Mouse (Mus musculus): Measurements from ENCODE around the gene Jmjd6. TPM values are rescaled to one million over a fixed set of nuclear protein-coding genes. Genes with fewer than 3 reads are reported as not detected.

Gene Jmjd6
- total and polyA plus RNA-seq, 3 experiments: 175 to 192 TPM; not detected in 1

- TF ChIP-seq JUND (IDR thresholded peaks at IDR 0.05; ENCODE audit: low read depth, low read length) (no peak), CTCF (IDR thresholded peaks at IDR 0.05 in 2 of 3, conservative IDR thresholded peaks at IDR 0.05 in 1 of 3; ENCODE audit: control insufficient read depth in 1 of 3, insufficient read depth in 1 of 3, low read depth in 2 of 3, low read length in 3 of 3, poor library complexity in 1 of 3, severe bottlenecking in 1 of 3) (no peak), MAX (IDR thresholded peaks at IDR 0.05; ENCODE audit: low read length) (no peak)
- Histone ChIP-seq H3K27ac (ENCODE audit: control insufficient read depth, low read depth, low read length) (no peak overlapping the region), H3K9me3 (replicated peaks; ENCODE audit: insufficient read depth, low read length) (no peaks in the 10 kb centered on the region), H3K4me1 (ENCODE audit: control insufficient read depth in 1 of 2, insufficient read depth in 2 of 2, low read length in 2 of 2) (no peaks in the 10 kb centered on the region), H3K4me3 (ENCODE audit: control insufficient read depth in 1 of 2, insufficient read depth in 1 of 2, low read depth in 2 of 2, low read length in 2 of 2) (no peak overlapping the region), H3K79me2 (ENCODE audit: control insufficient read depth, insufficient read depth, low read length, poor library complexity) (no peaks in the 10 kb centered on the region), H3K36me3 (ENCODE audit: control insufficient read depth in 1 of 2, insufficient read depth in 2 of 2, low read length in 2 of 2) (no peaks in the 10 kb centered on the region), H3K27me3 (ENCODE audit: control insufficient read depth in 1 of 2, insufficient read depth in 2 of 2, low read length in 2 of 2) (no peaks in the 10 kb centered on the region), H3K9ac (ENCODE audit: control insufficient read depth, low read depth, low read length, poor library complexity, severe bottlenecking) (no peak overlapping the region)
- no peak for DNase-seq (ENCODE audit: low read depth, low spot score)
These were observed 36.8 kb downstream of the Jmjd6 start for GRCm38 (mm10) chr11:116806136-116807071.

GRCm38 (mm10) chr11:116802709-116803108 lies 40.5 kb downstream of the Jmjd6 start:
- DNase-seq (ENCODE audit: low read depth, low spot score): no peak
- no peak overlapping the region for H3K9ac ChIP-seq (ENCODE audit: control insufficient read depth, low read depth, low read length, poor library complexity, severe bottlenecking)
- H3K27ac ChIP-seq (ENCODE audit: control insufficient read depth, low read depth, low read length): no peak overlapping the region
- no peaks in the 10 kb centered on the region for H3K9me3 ChIP-seq (replicated peaks; ENCODE audit: insufficient read depth, low read length)
- H3K79me2 ChIP-seq (ENCODE audit: control insufficient read depth, insufficient read depth, low read length, poor library complexity): no peaks in the 10 kb centered on the region
- H3K36me3 ChIP-seq (ENCODE audit: control insufficient read depth in 1 of 2, insufficient read depth in 2 of 2, low read length in 2 of 2): no peaks in the 10 kb centered on the region
- H3K4me1 ChIP-seq (ENCODE audit: control insufficient read depth in 1 of 2, insufficient read depth in 2 of 2, low read length in 2 of 2): no peaks in the 10 kb centered on the region
- H3K27me3 ChIP-seq (ENCODE audit: control insufficient read depth in 1 of 2, insufficient read depth in 2 of 2, low read length in 2 of 2): no peaks in the 10 kb centered on the region
- no peak overlapping the region for H3K4me3 ChIP-seq (ENCODE audit: control insufficient read depth in 1 of 2, insufficient read depth in 1 of 2, low read depth in 2 of 2, low read length in 2 of 2)
- TF ChIP-seq MAX (IDR thresholded peaks at IDR 0.05; ENCODE audit: low read length) (no peak), NELFE (IDR thresholded peaks at IDR 0.05; ENCODE audit: low read depth, low read length) (no peak), ZKSCAN1 (IDR thresholded peaks at IDR 0.05; ENCODE audit: low read depth, low read length) (no peak), ETS1 (IDR thresholded peaks at IDR 0.05; ENCODE audit: low read depth, low read length) (no peak), TCF12 (IDR thresholded peaks at IDR 0.05; ENCODE audit: low read depth, low read length) (no peak), BHLHE40 (IDR thresholded peaks at IDR 0.05; ENCODE audit: borderline replicate concordance, low read depth, low read length) (no peak)

GRCm38 (mm10) chr11:116801106-116801505 lies 42.1 kb downstream of the Jmjd6 start:
- Histone ChIP-seq H3K79me2 (ENCODE audit: control insufficient read depth, insufficient read depth, low read length, poor library complexity) (no peaks in the 10 kb centered on the region), H3K4me1 (ENCODE audit: control insufficient read depth in 1 of 2, insufficient read depth in 2 of 2, low read length in 2 of 2) (no peaks in the 10 kb centered on the region), H3K27me3 (ENCODE audit: control insufficient read depth in 1 of 2, insufficient read depth in 2 of 2, low read length in 2 of 2) (peaks cover 0 to 8% of the 10 kb centered on the region in 2 experiments; a peak in 1 of 4 replicates), H3K4me3 (ENCODE audit: control insufficient read depth in 1 of 2, insufficient read depth in 1 of 2, low read depth in 2 of 2, low read length in 2 of 2) (no peak overlapping the region), H3K36me3 (ENCODE audit: control insufficient read depth in 1 of 2, insufficient read depth in 2 of 2, low read length in 2 of 2) (no peaks in the 10 kb centered on the region), H3K27ac (ENCODE audit: control insufficient read depth, low read depth, low read length) (no peak overlapping the region), H3K9me3 (replicated peaks; ENCODE audit: insufficient read depth, low read length) (no peaks in the 10 kb centered on the region), H3K9ac (ENCODE audit: control insufficient read depth, low read depth, low read length, poor library complexity, severe bottlenecking) (no peak overlapping the region)
- TF ChIP-seq MEF2A (IDR thresholded peaks at IDR 0.05; ENCODE audit: extremely low read depth, insufficient replicate concordance, low read depth, low read length, poor library complexity, severe bottlenecking): no peak
- no peak for TF ChIP-seq POLR2AphosphoS2 (IDR thresholded peaks at IDR 0.05; ENCODE audit: low read length)
- no peak for TF ChIP-seq CHD2 (IDR thresholded peaks at IDR 0.05; ENCODE audit: low read length)
- no peak for TF ChIP-seq MAFK (IDR thresholded peaks at IDR 0.05; ENCODE audit: borderline replicate concordance, low read depth, low read length)
- no peak for TF ChIP-seq MAX (IDR thresholded peaks at IDR 0.05; ENCODE audit: low read length)
- no peak for TF ChIP-seq RAD21 (IDR thresholded peaks at IDR 0.05; ENCODE audit: low read depth, low read length)
- TF ChIP-seq NRF1 (IDR thresholded peaks at IDR 0.05; ENCODE audit: insufficient read depth, low read depth, low read length, poor library complexity, severe bottlenecking): no peak
- TF ChIP-seq UBTF (IDR thresholded peaks at IDR 0.05; ENCODE audit: borderline replicate concordance, insufficient read depth, low read depth, low read length): no peak
- TF ChIP-seq ETS1 (IDR thresholded peaks at IDR 0.05; ENCODE audit: low read depth, low read length): no peak
- DNase-seq (ENCODE audit: low read depth, low spot score): no peak
